Mouse (Mus musculus) splenic B cell, adult 2 months (primary cell): ENCODE measurements around the gene Ttll5.

ENCODE experiments used
- DNase-seq: peaks from one replicate; pipeline ENCODE4 v3.0.0-alpha.2; 2011; ENCODE audit warnings: low read depth, low spot score
- H3K27me3 ChIP-seq: 2 replicates; pipeline ENCODE4 v1.6.1; 2012; ENCODE audit warnings: mild to moderate bottlenecking, low read length, moderate library complexity, mixed read lengths; ENCODE audit not compliant: control insufficient read depth, poor library complexity, insufficient read depth, severe bottlenecking
- H3K36me3 ChIP-seq: 2 replicates; pipeline ENCODE4 v1.6.1; 2012; ENCODE audit warnings: mild to moderate bottlenecking, low read length, moderate library complexity, mixed read lengths; ENCODE audit not compliant: control insufficient read depth, poor library complexity, insufficient read depth, severe bottlenecking

Ttll5 gene

DNA sequence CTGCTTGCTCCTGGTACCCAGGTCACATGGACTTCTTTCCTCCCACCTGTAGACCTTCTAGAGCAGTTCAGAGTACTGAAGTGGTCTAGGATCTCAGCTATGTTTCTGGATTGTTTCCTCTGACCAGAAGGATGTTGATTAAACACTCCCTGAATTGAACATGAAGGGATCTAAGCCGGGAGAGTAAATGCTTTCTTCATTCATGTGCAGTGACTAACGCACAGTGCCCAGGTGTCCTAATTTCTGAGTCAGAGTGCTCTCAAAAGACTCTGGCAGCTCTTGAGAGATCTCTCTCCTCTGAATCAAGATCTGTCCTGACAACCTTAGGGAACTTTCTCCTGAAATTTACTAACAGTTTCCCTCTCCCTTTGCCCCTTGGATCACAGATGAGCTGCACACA is 187.7 kb downstream of the Ttll5 start:
- H3K36me3 ChIP-seq, result no peaks in the 10 kb centered on the region
- no peaks in the 10 kb centered on the region; the same call in 1 of the 2 replicates for H3K27me3 ChIP-seq
- no peak for DNase-seq

GRCm38 (mm10) chr12:86014174-86014573 is 189.7 kb downstream of the Ttll5 start:
- no peak for DNase-seq

GRCm38 (mm10) chr12:86014621-86015020 is 190.2 kb downstream of the Ttll5 start:
- H3K27me3 ChIP-seq, result no peaks in the 10 kb centered on the region
- no peaks in the 10 kb centered on the region for H3K36me3 ChIP-seq
- DNase-seq, result no peak

More at GRCm38 (mm10) chr12:86014174-86014573, 189.7 kb downstream of the Ttll5 start:
- H3K27me3 ChIP-seq, result no peaks in the 10 kb centered on the region
- H3K36me3 ChIP-seq, result no peaks in the 10 kb centered on the region

GRCm38 (mm10) chr12:86015114-86015513 is 190.7 kb downstream of the Ttll5 start:
- Histone ChIP-seq H3K27me3 (no peaks in the 10 kb centered on the region), H3K36me3 (no peaks in the 10 kb centered on the region)
- no peak for DNase-seq

- no peaks in the 10 kb centered on the region for H3K36me3 ChIP-seq
- no peak for DNase-seq
These were observed 192.9 kb downstream of the Ttll5 start for GRCm38 (mm10) chr12:86017360-86017759.

GRCm38 (mm10) chr12:86021583-86021982 is 197.1 kb downstream of the Ttll5 start:
- no peaks in the 10 kb centered on the region for H3K27me3 ChIP-seq
- H3K36me3 ChIP-seq, result no peaks in the 10 kb centered on the region
- no peak for DNase-seq

More at GRCm38 (mm10) chr12:86017360-86017759, 192.9 kb downstream of the Ttll5 start:
- no peaks in the 10 kb centered on the region for H3K27me3 ChIP-seq

GRCm38 (mm10) chr12:86022282-86022984 is 198.0 kb downstream of the Ttll5 start:
- H3K36me3 ChIP-seq, result no peaks in the 10 kb centered on the region
- DNase-seq, result no peak
- no peaks in the 10 kb centered on the region for H3K27me3 ChIP-seq

- no peak for DNase-seq
- Histone ChIP-seq H3K27me3 (no peaks in the 10 kb centered on the region), H3K36me3 (no peaks in the 10 kb centered on the region)
These were observed 198.8 kb downstream of the Ttll5 start for GRCm38 (mm10) chr12:86023081-86023871.

DNA sequence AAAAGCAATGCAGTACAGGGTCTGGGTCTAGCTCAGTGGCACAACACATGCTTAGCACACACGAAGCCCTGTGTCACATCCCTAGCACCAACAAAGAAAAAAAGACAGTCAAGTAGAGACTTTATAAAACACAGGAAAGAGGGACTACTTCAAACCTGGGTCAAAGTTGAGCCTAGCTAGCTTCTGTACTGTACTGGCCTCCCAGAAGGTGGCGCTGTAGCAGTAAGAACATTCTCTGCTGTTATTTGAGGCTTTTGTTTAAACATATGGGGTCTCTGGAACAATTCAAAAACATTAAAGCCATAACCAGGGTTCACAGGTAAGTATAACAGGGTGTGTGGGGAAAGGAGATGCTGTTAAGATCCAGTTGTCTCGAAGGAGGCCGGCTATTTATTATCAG is 200.0 kb downstream of the Ttll5 start:
- DNase-seq, result peak; percentile 64
- no peaks in the 10 kb centered on the region for H3K27me3 ChIP-seq

DNA sequence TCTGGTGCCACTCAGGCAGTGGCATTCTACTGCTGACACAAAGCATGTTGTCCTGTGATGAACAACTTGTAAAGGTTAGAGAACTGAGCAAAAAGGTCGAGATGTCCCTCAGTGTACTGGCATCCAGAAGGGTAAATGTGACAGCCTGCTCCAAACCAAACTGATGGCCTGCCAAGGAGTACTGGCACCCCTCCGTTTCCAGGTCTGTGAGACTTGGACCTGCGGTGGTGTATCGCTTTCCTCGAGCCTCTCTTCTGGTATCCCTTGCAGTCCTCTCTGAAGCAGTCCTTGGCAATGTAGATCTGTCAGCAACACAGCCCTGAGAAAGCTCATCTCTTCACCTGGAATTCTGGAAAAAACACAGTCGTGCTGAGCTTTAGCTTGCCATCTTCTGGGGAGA is 201.0 kb downstream of the Ttll5 start:
- Histone ChIP-seq H3K27me3 (no peaks in the 10 kb centered on the region), H3K36me3 (no peaks in the 10 kb centered on the region)
- DNase-seq, result no peak

More for the DNA sequence above, 200.0 kb downstream of the Ttll5 start:
- H3K36me3 ChIP-seq, result no peaks in the 10 kb centered on the region

- DNase-seq, result no peak
- Histone ChIP-seq H3K27me3 (no peaks in the 10 kb centered on the region), H3K36me3 (no peaks in the 10 kb centered on the region)
These were observed 202.5 kb downstream of the Ttll5 start for GRCm38 (mm10) chr12:86027000-86027399.

DNA sequence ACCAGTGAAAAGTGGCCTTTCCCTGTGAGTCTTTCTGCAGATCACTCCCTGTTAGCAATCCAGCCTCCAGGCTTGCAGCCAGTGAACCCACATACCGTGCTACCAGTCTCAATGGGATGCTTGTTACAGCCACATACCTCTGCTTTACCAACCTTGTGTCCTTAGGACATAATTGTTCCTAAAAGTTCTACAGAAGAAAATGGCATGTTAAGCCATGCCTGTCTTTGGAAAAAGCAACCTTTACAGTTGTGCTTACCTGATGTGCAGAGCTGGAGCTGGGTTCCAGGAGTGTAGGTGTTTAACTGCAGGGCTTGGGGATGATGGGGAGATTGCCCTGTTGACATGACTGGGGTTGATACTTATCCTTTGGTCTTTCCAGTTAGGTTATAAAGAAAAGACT is 203.3 kb downstream of the Ttll5 start:
- Histone ChIP-seq H3K27me3 (no peaks in the 10 kb centered on the region), H3K36me3 (no peaks in the 10 kb centered on the region)
- no peak for DNase-seq

GRCm38 (mm10) chr12:86030932-86031331 is 206.5 kb downstream of the Ttll5 start:
- H3K36me3 ChIP-seq, result no peaks in the 10 kb centered on the region
- no peaks in the 10 kb centered on the region for H3K27me3 ChIP-seq
- no peak for DNase-seq

DNA sequence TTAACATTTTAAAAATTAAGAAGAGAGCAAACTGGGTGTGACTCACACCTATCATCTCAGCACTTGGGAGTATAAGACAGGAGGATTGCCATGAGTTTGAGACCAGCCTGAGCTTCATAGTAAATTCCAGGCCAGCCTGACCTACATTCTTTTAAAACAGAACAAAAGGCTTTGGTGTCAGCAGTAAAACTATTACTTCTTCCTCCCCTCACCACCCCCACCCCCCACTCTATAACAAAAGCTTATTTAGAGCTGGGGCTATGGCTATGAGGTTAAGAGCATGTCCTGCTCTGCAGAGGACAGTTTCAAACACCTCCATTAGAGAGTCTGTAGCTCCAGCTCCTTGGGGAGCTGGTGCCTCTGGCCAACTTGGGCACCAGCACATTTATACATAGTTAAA is 211.1 kb downstream of the Ttll5 start:
- no peak for DNase-seq
- Histone ChIP-seq H3K27me3 (no peaks in the 10 kb centered on the region), H3K36me3 (no peaks in the 10 kb centered on the region)

- H3K27me3 ChIP-seq, result no peaks in the 10 kb centered on the region
- H3K36me3 ChIP-seq, result no peaks in the 10 kb centered on the region
- DNase-seq, result no peak
These were observed 212.1 kb downstream of the Ttll5 start for GRCm38 (mm10) chr12:86036368-86037166.
